In genomic region chr6:129558946-129559640, GRCm38 (mm10) we compare ENCODE assay signal across 8 mouse cellular contexts. TPM values are rescaled to one million over a fixed set of nuclear protein-coding genes. Genes with fewer than 3 reads are reported as not detected.
DNase-seq lines count a peak whose midpoint lies in the region; ATAC-seq lines count a peak whose summit lies in the region.

No protein-coding gene starts in this region.

- no peak overlapping the region for H3K9ac ChIP-seq in forebrain, embryonic 14.5 days (ENCODE audit: low read length)
- H3K9ac ChIP-seq in hindbrain, embryonic 11.5 days (ENCODE audit: low read depth, low read length), result 0 out of 2 replicates have a peak overlapping the region, but pooled peaks have one; percentile 35

- H3K36me3 ChIP-seq in forebrain, embryonic 14.5 days (ENCODE audit: control insufficient read depth, insufficient read depth, low read length), result no peaks in the 10 kb centered on the region
- H3K36me3 ChIP-seq in hindbrain, embryonic 11.5 days (ENCODE audit: control insufficient read depth, insufficient read depth, low read length), result no peaks in the 10 kb centered on the region

- DNase-seq in NIH3T3 (ENCODE audit: low read depth), result peak; percentile 90
- peak; percentile 49 for DNase-seq in cerebellum, adult 11 months
- peak; percentile 91 for DNase-seq in forebrain, embryonic 14.5 days (ENCODE audit: low spot score)
- DNase-seq in hindbrain, embryonic 11.5 days (ENCODE audit: low spot score), result peak; percentile 86
- peak; percentile 68 to 79 for DNase-seq in layer of hippocampus, postnatal 14 days (ENCODE audit: low spot score in 2 of 2)
- peak; percentile 37 to 73 for DNase-seq in lung, postnatal 4 days
- peak; percentile 75 to 85 for DNase-seq in right cerebral cortex, postnatal 10 days (ENCODE audit: low spot score in 2 of 2)
- DNase-seq in yolk sac, embryonic 10.5 days (ENCODE audit: low spot score), result peak; percentile 44

- no peaks in the 10 kb centered on the region for H3K4me1 ChIP-seq in forebrain, embryonic 14.5 days (ENCODE audit: control insufficient read depth, insufficient read depth, low read length)
- no peaks in the 10 kb centered on the region for H3K4me1 ChIP-seq in hindbrain, embryonic 11.5 days (replicated peaks; ENCODE audit: control insufficient read depth, insufficient read depth, low read length)

- H3K4me3 ChIP-seq in forebrain, embryonic 14.5 days (ENCODE audit: low read depth, low read length), result no peak overlapping the region
- no peak overlapping the region for H3K4me3 ChIP-seq in hindbrain, embryonic 11.5 days (ENCODE audit: low read depth, low read length)

- 19% methylated on average over 12 of the region's 12 CpGs for WGBS in forebrain, embryonic 14.5 days
- 22% methylated on average over 12 of the region's 12 CpGs for WGBS in hindbrain, embryonic 11.5 days

- no peaks in the 10 kb centered on the region for H3K27me3 ChIP-seq in forebrain, embryonic 14.5 days (replicated peaks; ENCODE audit: control insufficient read depth, insufficient read depth, low read length)
- no peaks in the 10 kb centered on the region for H3K27me3 ChIP-seq in hindbrain, embryonic 11.5 days (ENCODE audit: control insufficient read depth, insufficient read depth, low read length)

- no peaks in the 10 kb centered on the region for H3K9me3 ChIP-seq in forebrain, embryonic 14.5 days (replicated peaks; ENCODE audit: control insufficient read depth, low read length)
- H3K9me3 ChIP-seq in hindbrain, embryonic 11.5 days (ENCODE audit: control insufficient read depth, low read length), result no peaks in the 10 kb centered on the region

- no peak overlapping the region for H3K27ac ChIP-seq in forebrain, embryonic 14.5 days (ENCODE audit: low read depth, low read length)
- H3K27ac ChIP-seq in hindbrain, embryonic 11.5 days (ENCODE audit: low read depth, low read length), result no peak overlapping the region

- ATAC-seq in forebrain, embryonic 14.5 days, result peak; percentile 88
- ATAC-seq in hindbrain, embryonic 11.5 days (ENCODE audit: low FRiP score), result peak; percentile 83

- 0 out of 2 replicates have a peak overlapping the region, but pooled peaks have one; percentile 5 for H3K4me2 ChIP-seq in forebrain, embryonic 14.5 days (ENCODE audit: low read length)
- no peak overlapping the region for H3K4me2 ChIP-seq in hindbrain, embryonic 11.5 days (replicated peaks; ENCODE audit: low read depth, low read length)

RNA-seq across cellular contexts. Expression of gene Klre1, which starts 18.6 kb away (rescaled TPM):
- not detected in 2 replicates for polyA plus RNA-seq in forebrain, embryonic 14.5 days (2014; fragmentation: Nextera tagmentation; extraction: Ambion mirVana)
- 0.11 TPM in 1 of 2 replicates, not detected in the other for polyA plus RNA-seq in hindbrain, embryonic 11.5 days (2014; fragmentation: Nextera tagmentation; extraction: Ambion mirVana)
- not detected for total RNA-seq in layer of hippocampus, postnatal 14 days (2021)

RNA-seq across cellular contexts. Expression of gene Gabarapl1, which starts 26.1 kb away (rescaled TPM):
- polyA plus RNA-seq in forebrain, embryonic 14.5 days (2014; fragmentation: Nextera tagmentation; extraction: Ambion mirVana), result 66.3 and 87.9 TPM in 2 replicates
- polyA plus RNA-seq in hindbrain, embryonic 11.5 days (2014; fragmentation: Nextera tagmentation; extraction: Ambion mirVana), result 22.7 and 26.7 TPM in 2 replicates
- 100 to 1,000 TPM; 517 to 530 TPM for total RNA-seq in layer of hippocampus, postnatal 14 days (2021)

RNA-seq across cellular contexts. Expression of gene Klrd1, which starts 32.5 kb away (rescaled TPM):
- polyA plus RNA-seq in forebrain, embryonic 14.5 days (2014; fragmentation: Nextera tagmentation; extraction: Ambion mirVana), result not detected in 2 replicates
- not detected in 2 replicates for polyA plus RNA-seq in hindbrain, embryonic 11.5 days (2014; fragmentation: Nextera tagmentation; extraction: Ambion mirVana)
- not detected for total RNA-seq in layer of hippocampus, postnatal 14 days (2021)

RNA-seq across cellular contexts. Expression of gene Tmem52b, which starts 46.7 kb away (rescaled TPM):
- polyA plus RNA-seq in forebrain, embryonic 14.5 days (2014; fragmentation: Nextera tagmentation; extraction: Ambion mirVana), result not detected in 2 replicates
- polyA plus RNA-seq in hindbrain, embryonic 11.5 days (2014; fragmentation: Nextera tagmentation; extraction: Ambion mirVana), result not detected in 2 replicates
- total RNA-seq in layer of hippocampus, postnatal 14 days (2021), result not detected

RNA-seq across cellular contexts. Expression of gene Olr1, which starts 52.1 kb away (rescaled TPM):
- polyA plus RNA-seq in forebrain, embryonic 14.5 days (2014; fragmentation: Nextera tagmentation; extraction: Ambion mirVana), result not detected in 2 replicates
- polyA plus RNA-seq in hindbrain, embryonic 11.5 days (2014; fragmentation: Nextera tagmentation; extraction: Ambion mirVana), result 0.14 TPM in 1 of 2 replicates, not detected in the other
- total RNA-seq in layer of hippocampus, postnatal 14 days (2021), result not detected
